Mouse (Mus musculus) intestine, embryonic 16.5 days (tissue): ENCODE data around the gene Slc12a5. TPM values are rescaled to one million over a fixed set of nuclear protein-coding genes. Genes with fewer than 3 reads are reported as not detected.

ENCODE experiments used
- ATAC-seq: fragments of 200-750 bp; cut with Nextera tagmentation; 2 replicates; pipeline ENCODE4 v1.8.0; 2017; ENCODE audit warnings: moderate TSS enrichment, moderate library complexity
- H3K27ac ChIP-seq: fragments of 300-500 bp; sonication (generic); 2 replicates; pipeline ENCODE4 v1.5.1; 2014; ENCODE audit warnings: mild to moderate bottlenecking, low read length
- H3K27me3 ChIP-seq: fragments of 300-500 bp; sonication (generic); replicated peaks from 2 replicates; pipeline ENCODE4 v1.6.1; 2014; ENCODE audit warnings: low read length, control low read depth, mixed read lengths; ENCODE audit not compliant: control insufficient read depth, insufficient read depth
- H3K36me3 ChIP-seq: fragments of 300-500 bp; sonication (generic); 2 replicates; pipeline ENCODE4 v1.6.1; 2014; ENCODE audit warnings: low read length, control low read depth; ENCODE audit not compliant: control insufficient read depth, insufficient read depth
- H3K4me1 ChIP-seq: fragments of 300-500 bp; sonication (generic); 2 replicates; pipeline ENCODE4 v1.6.1; 2014; ENCODE audit warnings: low read length, control low read depth, mixed read lengths; ENCODE audit not compliant: control insufficient read depth, insufficient read depth
- H3K4me2 ChIP-seq: fragments of 300-500 bp; sonication (generic); 2 replicates; pipeline ENCODE4 v1.6.1; 2014; ENCODE audit warnings: low read depth, low read length, control low read depth
- H3K4me3 ChIP-seq: fragments of 300-500 bp; sonication (generic); 2 replicates; pipeline ENCODE4 v1.5.1; 2014; ENCODE audit warnings: mild to moderate bottlenecking, low read length
- H3K9ac ChIP-seq: fragments of 300-500 bp; sonication (generic); 2 replicates; pipeline ENCODE4 v1.6.1; 2014; ENCODE audit warnings: low read depth, low read length
- H3K9me3 ChIP-seq: fragments of 300-500 bp; sonication (generic); 2 replicates; pipeline ENCODE4 v1.6.1; 2016; ENCODE audit warnings: low read length, control low read depth; ENCODE audit not compliant: control insufficient read depth
- WGBS: fragments of 180-500 bp; shearing (Covaris S2); extraction: QIAGEN DNeasy Blood & Tissue Kit; methylation state at CpG from one replicate; pipeline ENCODE4 v1.1.7; 2014; 5-methylcytosine and 5-hydroxymethylcytosine counted together
- polyA plus RNA-seq: library from polyadenylated mRNA; unstranded; fragments of >200 nt; fragmentation: Nextera tagmentation; extraction: Ambion mirVana; gene quantifications from 2 replicates; pipeline ENCODE4 v1.2.1, GENCODE M21; 2015

The Slc12a5 gene
- polyA plus RNA-seq, 1 experiment from 2014 or later = 0.23 TPM

DNA sequence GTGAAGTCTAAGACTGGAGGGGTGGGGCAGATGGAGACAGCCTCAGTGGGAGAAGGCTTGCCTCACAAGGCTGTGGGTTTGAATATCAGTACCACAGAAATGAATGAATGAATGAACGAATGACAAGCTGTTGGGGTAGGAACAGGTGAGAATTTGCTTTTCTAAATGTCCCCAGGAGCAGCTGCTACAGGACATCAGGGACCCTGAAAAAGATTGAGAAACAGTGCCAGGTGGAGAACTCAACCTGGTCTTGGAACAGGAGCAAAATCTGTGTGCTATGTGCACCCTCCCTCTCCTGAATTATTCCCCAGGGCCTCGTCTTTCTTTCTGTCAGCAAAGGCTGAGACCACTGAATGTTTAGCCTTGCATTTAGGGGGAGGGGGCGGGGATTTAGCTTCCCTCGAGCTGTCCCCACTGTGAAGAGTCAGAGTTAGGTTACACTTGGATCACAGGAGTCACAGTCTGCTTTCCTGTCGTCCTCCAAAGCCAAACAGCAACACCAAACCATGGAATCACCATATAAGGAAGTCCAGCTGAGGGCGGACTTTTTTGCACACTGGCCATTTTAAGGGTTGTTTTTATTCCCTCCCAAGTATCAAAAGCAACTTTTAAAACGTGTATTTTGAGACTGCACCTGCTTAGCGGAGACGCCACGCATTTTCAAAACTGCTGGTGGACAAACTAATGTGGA is 20.3 kb upstream of the Slc12a5 start, which contains the start of gene Mmp9:
Gene Mmp9 (plus strand): TSS at position 641 of the 691 bp plus-strand sequence.
- Histone ChIP-seq H3K4me3 (no peak within 1 kb of the TSS), H3K27me3 (peaks cover 20% of the 10 kb centered on the region; the same call in 1 of the 2 replicates), H3K4me2 (no peak within 1 kb of the TSS), H3K9ac (no peak within 1 kb of the TSS), H3K36me3 (no peaks in the 10 kb centered on the region), H3K9me3 (no peaks in the 10 kb centered on the region), H3K4me1 (peaks cover 8% of the 10 kb centered on the region; the same call in 1 of the 2 replicates), H3K27ac (no peak within 1 kb of the TSS)
- no peak for ATAC-seq
- 19% methylated on average over 10 of the region's 10 CpGs for WGBS

DNA sequence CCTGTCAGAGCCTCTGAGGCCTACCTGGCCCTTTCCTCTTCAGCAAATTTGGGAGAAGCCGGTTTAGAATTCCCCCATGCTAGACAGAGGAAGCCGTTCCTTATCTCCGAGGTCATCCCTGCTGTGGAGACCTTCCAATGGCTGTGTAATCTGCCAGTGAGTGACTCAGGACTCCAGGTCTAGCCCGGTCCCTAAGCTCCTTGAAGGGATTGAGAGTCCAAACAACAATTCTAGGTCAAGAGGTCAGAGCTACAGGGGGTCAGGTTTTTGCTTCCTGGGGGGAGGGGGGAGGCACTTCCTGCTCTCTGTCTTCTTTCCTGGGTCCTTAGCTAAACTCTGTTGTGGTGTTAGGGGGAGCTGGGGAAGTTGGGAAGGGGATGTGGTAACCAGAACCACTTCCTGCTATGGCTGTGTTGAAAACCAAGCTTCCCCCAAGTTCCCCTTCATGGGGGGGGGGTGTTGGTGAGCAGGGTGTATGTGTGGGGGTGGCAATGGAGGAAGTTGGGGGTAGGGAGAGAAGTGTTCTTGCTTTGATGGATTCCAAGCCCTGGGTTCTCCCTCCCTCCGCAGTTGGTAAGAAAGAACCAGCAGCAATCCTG is 17.8 kb upstream of the Slc12a5 start:
- no peak for ATAC-seq
- WGBS = 23% methylated on average over 5 of the region's 5 CpGs
- Histone ChIP-seq H3K9me3 (no peaks in the 10 kb centered on the region), H3K4me2 (no peak overlapping the region), H3K27me3 (peaks cover 26% of the 10 kb centered on the region), H3K27ac (no peak overlapping the region), H3K9ac (no peak overlapping the region), H3K4me1 (peaks cover 8% of the 10 kb centered on the region; the same call in 1 of the 2 replicates), H3K4me3 (no peak overlapping the region), H3K36me3 (no peaks in the 10 kb centered on the region)

DNA sequence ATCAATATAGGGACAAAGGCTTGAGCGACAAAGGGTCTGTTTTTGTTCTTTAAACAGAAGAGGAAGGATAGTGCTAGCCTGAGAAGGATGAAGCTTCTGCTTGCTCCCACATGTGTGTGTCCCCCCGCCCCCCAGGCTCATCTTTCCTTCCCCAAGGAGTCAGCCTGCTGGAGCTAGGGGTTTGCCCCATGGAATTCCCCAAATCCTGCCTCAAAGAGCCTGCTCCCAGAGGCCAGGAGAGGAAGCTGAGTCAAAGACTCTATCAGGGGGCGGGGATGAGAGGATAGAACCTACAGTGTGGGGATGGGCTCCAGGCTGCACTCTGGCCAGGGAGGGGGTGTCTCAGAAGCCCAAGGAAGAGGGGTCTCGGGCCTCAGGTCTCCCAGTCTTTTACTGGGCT is 13.1 kb upstream of the Slc12a5 start:
- H3K4me2 ChIP-seq = no peak overlapping the region
- no peak for ATAC-seq
- H3K4me3 ChIP-seq = no peak overlapping the region
- peaks cover 52% of the 10 kb centered on the region for H3K27me3 ChIP-seq
- no peaks in the 10 kb centered on the region for H3K9me3 ChIP-seq
- no peak overlapping the region for H3K27ac ChIP-seq
- WGBS = 50% methylated on average over 4 of the region's 4 CpGs
- no peak overlapping the region for H3K9ac ChIP-seq
- H3K36me3 ChIP-seq = no peaks in the 10 kb centered on the region
- no peaks in the 10 kb centered on the region; the same call in 1 of the 2 replicates for H3K4me1 ChIP-seq

DNA sequence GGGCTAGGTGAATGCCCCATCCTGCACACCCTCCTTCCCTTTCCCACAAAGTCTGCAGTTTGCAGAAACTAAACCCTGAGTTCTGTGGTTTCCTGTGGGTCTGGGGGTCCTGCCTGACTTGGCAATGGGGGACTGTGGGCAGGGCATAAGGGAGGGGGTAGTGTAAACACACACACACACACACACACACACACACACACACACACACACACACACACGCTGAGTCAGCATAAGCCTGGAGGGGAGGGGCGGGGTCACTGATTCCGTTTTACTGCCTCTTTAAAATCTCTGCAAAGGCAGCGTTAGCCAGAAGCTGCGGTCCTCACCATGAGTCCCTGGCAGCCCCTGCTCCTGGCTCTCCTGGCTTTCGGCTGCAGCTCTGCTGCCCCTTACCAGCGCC is 12.7 kb upstream of the Slc12a5 start:
- Histone ChIP-seq H3K4me3 (no peak overlapping the region), H3K9me3 (no peaks in the 10 kb centered on the region), H3K9ac (no peak overlapping the region), H3K27ac (no peak overlapping the region), H3K27me3 (peaks cover 54% of the 10 kb centered on the region), H3K4me1 (peaks cover 2% of the 10 kb centered on the region; the same call in 1 of the 2 replicates), H3K36me3 (no peaks in the 10 kb centered on the region), H3K4me2 (no peak overlapping the region)
- ATAC-seq = no peak
- WGBS = 6% methylated on average over 7 of the region's 7 CpGs

DNA sequence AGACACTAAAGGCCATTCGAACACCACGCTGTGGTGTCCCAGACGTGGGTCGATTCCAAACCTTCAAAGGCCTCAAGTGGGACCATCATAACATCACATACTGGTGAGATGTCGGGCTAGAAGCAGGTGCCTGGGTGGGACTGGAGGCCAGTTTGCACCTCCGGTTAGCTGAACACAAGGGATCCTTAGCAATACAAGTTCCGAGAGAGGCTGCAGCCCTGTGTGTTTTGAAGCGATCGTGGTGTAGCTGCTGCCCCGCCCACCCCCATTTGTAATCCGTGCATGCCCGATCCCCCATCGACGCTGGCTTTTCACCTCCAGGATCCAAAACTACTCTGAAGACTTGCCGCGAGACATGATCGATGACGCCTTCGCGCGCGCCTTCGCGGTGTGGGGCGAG is 11.6 kb upstream of the Slc12a5 start:
- no peaks in the 10 kb centered on the region for H3K9me3 ChIP-seq
- peak overlapping the region; percentile 24; the same call in 1 of the 2 replicates for H3K4me3 ChIP-seq
- H3K36me3 ChIP-seq = no peaks in the 10 kb centered on the region
- H3K9ac ChIP-seq = no peak overlapping the region
- peaks cover 56% of the 10 kb centered on the region for H3K27me3 ChIP-seq
- H3K4me1 ChIP-seq = peaks cover 7% of the 10 kb centered on the region
- peak overlapping the region; percentile 24; the same call in 1 of the 2 replicates for H3K4me2 ChIP-seq
- no peak for ATAC-seq
- no peak overlapping the region for H3K27ac ChIP-seq
- 10% methylated on average over 25 of the region's 25 CpGs for WGBS

DNA sequence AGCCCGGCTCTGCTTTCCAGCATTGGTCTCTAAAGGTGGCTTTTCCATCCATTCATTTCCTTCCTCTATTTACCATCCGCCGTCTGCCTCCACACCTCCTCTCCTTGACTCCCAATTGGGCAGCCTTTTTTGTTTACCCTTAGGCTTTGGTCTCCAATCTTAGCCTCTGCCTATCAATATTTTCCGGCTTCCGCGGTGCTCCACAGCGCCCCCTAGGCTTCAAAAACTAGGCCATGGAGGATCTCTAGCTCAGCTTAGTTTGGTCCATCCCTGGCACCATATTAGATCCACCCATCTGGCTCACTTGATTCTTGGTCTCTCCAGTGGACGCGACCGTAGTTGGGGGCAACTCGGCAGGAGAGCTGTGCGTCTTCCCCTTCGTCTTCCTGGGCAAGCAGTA is 10.1 kb upstream of the Slc12a5 start:
- Histone ChIP-seq H3K4me1 (peaks cover 7% of the 10 kb centered on the region), H3K4me3 (no peak overlapping the region), H3K9ac (no peak overlapping the region), H3K27ac (no peak overlapping the region), H3K36me3 (no peaks in the 10 kb centered on the region), H3K4me2 (no peak overlapping the region), H3K9me3 (no peaks in the 10 kb centered on the region), H3K27me3 (peaks cover 54% of the 10 kb centered on the region)
- ATAC-seq = no peak
- WGBS = 28% methylated on average over 13 of the region's 13 CpGs

DNA sequence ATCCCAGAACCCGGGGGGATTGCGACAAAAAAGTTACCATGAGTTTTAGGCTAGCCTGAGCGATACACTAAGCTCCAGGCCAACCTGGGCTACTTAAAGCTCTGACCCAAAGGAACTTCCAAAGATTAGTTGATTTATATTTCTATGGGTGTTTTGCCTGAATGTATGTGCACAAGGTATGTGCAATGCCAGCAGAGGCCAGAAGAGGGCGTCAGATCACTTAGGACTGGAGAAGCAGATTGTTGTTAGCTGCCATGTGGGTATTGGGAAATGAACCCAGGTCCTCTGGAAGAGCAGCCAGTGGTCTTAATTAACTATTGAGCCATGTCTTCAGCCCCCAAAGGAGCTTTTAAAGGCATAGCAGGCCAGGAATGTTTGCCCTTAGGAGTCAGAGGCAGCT is 8.9 kb upstream of the Slc12a5 start:
- Histone ChIP-seq H3K27me3 (peaks cover 54% of the 10 kb centered on the region), H3K9ac (no peak overlapping the region), H3K9me3 (no peaks in the 10 kb centered on the region; the same call in 1 of the 2 replicates), H3K27ac (no peak overlapping the region), H3K36me3 (no peaks in the 10 kb centered on the region), H3K4me2 (no peak overlapping the region), H3K4me3 (no peak overlapping the region), H3K4me1 (peaks cover 7% of the 10 kb centered on the region)
- 80% methylated on average over 4 of the region's 4 CpGs for WGBS
- ATAC-seq = no peak

DNA sequence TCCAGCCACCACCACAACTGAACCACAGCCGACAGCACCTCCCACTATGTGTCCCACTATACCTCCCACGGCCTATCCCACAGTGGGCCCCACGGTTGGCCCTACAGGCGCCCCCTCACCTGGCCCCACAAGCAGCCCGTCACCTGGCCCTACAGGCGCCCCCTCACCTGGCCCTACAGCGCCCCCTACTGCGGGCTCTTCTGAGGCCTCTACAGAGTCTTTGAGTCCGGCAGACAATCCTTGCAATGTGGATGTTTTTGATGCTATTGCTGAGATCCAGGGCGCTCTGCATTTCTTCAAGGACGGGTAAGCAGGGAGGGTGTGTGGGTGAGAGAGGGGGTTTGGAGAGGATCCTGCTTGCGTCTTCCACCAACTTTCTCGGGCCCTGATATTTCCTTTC is 8.2 kb upstream of the Slc12a5 start:
- Histone ChIP-seq H3K4me1 (peaks cover 7% of the 10 kb centered on the region), H3K27me3 (peaks cover 48% of the 10 kb centered on the region), H3K36me3 (no peaks in the 10 kb centered on the region), H3K4me3 (no peak overlapping the region), H3K9me3 (no peaks in the 10 kb centered on the region; the same call in 1 of the 2 replicates), H3K9ac (no peak overlapping the region), H3K4me2 (no peak overlapping the region), H3K27ac (no peak overlapping the region)
- no peak for ATAC-seq
- WGBS = 37% methylated on average over 13 of the region's 13 CpGs

DNA sequence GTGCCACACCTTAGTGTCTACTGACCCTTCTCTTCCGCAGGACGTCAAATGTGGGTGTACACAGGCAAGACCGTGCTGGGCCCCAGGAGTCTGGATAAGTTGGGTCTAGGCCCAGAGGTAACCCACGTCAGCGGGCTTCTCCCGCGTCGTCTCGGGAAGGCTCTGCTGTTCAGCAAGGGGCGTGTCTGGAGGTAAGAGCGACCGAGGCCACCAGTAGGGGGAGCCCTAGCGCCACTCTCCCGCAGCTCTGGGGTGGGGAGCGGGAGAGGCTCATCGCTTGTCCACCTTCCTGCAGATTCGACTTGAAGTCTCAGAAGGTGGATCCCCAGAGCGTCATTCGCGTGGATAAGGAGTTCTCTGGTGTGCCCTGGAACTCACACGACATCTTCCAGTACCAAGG is 7.4 kb upstream of the Slc12a5 start:
- Histone ChIP-seq H3K27me3 (peaks cover 43% of the 10 kb centered on the region), H3K9ac (0 out of 2 replicates have a peak overlapping the region, but pooled peaks have one; percentile 10), H3K27ac (no peak overlapping the region), H3K36me3 (no peaks in the 10 kb centered on the region), H3K4me3 (peak overlapping the region; percentile 6; the same call in 1 of the 2 replicates), H3K9me3 (peaks cover 4% of the 10 kb centered on the region; the same call in 1 of the 2 replicates), H3K4me1 (peaks cover 7% of the 10 kb centered on the region), H3K4me2 (peak overlapping the region; percentile 37; the same call in 1 of the 2 replicates)
- 1% methylated on average over 21 of the region's 21 CpGs for WGBS
- peak; percentile 78 for ATAC-seq
